Mouse (Mus musculus): ENCODE measurements around the gene Herc3.

The Herc3 gene

DNA sequence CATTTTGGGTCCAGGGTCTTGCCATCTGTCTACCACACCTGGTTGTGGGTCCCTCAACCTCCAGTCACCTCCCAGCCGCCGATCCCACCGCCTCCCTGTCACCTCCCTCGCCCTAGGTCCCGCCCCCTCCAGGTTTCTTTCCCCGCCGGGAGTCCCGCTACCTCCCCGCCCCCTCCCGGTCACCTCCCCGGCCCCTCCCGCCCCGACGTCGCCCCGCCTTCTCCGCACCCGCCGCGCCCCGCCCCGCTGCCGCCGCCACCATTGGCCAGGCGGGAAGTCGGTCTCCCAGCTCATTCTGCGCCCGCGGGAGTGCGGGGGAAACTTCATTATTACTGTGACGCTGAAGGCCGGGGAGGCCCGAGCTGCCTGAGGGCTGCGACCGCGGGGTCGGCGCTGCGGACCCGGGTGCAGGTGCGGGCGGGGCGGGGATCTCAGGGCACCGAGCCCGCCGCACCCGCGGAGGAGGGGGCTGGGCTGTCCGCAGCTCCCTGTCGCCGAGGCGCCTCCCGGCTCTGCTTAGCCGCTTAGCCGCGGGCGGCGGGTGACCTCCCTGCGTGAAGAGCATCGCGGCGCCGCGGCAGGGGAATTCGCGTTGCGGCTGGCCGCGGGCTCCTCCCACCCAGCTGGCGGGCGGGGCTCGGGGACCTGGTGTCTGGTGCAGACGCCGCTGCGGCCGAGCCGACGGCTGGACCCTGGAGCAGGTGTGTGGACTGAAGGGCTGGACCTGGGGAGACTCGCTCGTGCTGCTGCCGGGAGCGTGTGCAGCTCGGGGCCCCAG lies at the start of gene Herc3:
TSS of gene Herc3 (plus strand) at position 234 of the 778 bp plus-strand sequence.
- WGBS: under 1% methylated on average over 82 of the region's 83 CpGs

GRCm38 (mm10) chr6:58817037-58817436 lies 14.2 kb upstream of the Herc3 start:
- 97% methylated on average over 6 of the region's 11 CpGs for WGBS

DNA sequence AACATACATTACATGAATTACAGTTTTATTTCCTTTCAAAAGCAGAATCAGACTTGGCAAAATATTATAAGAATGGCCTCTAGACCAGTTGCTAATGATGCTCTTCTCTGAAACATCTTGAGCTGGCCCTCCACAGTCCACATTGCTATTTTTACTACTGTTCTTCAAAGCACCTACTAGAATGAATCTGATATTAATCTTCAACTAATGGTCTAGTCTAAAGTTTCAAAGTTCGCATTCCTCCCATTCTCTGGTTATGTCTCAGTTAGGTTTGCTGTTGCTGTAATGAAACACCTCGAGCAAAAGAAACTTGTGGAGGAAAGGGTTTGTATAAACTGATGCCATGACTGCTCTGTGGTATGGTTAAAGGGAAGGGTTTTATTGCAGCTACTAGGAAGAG lies 5.6 kb upstream of the Herc3 start:
- 89% methylated on average over 2 of the region's 2 CpGs for WGBS

DNA sequence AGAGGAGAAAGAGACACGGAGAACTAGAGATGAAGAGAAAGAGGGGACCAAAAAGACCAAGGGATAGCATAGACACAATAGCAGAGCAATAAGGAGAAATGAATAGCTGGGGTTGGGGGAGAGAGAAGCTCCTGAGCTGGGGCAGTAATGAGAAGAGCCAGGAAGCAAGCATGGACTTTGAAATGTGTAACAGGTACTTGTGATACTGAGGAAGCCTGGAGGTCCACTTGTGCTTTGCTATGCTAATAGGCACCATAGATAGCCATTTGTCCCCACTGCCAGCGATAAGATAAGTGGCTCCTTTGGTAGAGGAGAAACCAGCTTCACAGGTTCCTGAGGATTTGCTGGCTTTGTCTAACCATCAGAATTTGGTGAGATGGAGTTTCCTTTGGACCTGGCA lies 5.2 kb upstream of the Herc3 start:
- 83% methylated on average over 2 of the region's 2 CpGs for WGBS

GRCm38 (mm10) chr6:58828582-58828981 lies 2.7 kb upstream of the Herc3 start:
- 90% methylated on average over 1 of the region's 1 CpGs for WGBS

GRCm38 (mm10) chr6:58830840-58831231 lies 429 bp upstream of the Herc3 start:
- 7% methylated on average over 7 of the region's 7 CpGs for WGBS

DNA sequence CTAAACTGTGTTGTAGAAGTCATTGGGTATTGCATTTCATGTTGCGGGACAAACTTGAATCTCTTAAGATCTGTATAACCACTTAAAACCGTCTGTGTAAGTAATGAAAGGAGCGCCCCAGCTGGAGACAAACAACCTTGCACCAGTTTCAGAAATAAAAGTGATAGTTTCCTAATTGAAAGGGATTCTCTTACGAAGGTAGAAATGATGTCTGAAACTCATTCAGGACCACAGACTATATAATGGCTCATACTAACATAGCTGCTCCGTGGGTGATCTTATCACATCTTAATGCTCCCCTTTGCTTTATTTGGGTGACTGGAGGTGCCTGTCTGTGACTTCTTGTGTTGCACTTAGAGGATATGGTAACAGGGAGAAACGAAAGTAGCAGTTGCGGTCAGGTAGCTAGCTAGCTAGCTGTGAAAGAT lies 1.3 kb downstream of the Herc3 start:
- WGBS: 18% methylated on average over 7 of the region's 7 CpGs

GRCm38 (mm10) chr6:58834470-58834869 lies 3.2 kb downstream of the Herc3 start:
- 51% methylated on average over 7 of the region's 7 CpGs for WGBS

GRCm38 (mm10) chr6:58835591-58835990 lies 4.3 kb downstream of the Herc3 start:
- WGBS: 75% methylated on average over 1 of the region's 1 CpGs

- 48% methylated on average over 2 of the region's 2 CpGs for WGBS
Measured at GRCm38 (mm10) chr6:58836476-58836875, 5.2 kb downstream of the Herc3 start.

- 18% methylated on average over 1 of the region's 1 CpGs for WGBS
Measured at GRCm38 (mm10) chr6:58837917-58838316, 6.7 kb downstream of the Herc3 start.

- WGBS: 55% methylated on average over 2 of the region's 2 CpGs
Measured at GRCm38 (mm10) chr6:58841208-58841607, 9.9 kb downstream of the Herc3 start.

- WGBS: 56% methylated on average over 2 of the region's 2 CpGs
Measured at GRCm38 (mm10) chr6:58842186-58842585, 10.9 kb downstream of the Herc3 start.

GRCm38 (mm10) chr6:58843580-58843979 lies 12.3 kb downstream of the Herc3 start:
- WGBS: 74% methylated on average over 9 of the region's 9 CpGs

DNA sequence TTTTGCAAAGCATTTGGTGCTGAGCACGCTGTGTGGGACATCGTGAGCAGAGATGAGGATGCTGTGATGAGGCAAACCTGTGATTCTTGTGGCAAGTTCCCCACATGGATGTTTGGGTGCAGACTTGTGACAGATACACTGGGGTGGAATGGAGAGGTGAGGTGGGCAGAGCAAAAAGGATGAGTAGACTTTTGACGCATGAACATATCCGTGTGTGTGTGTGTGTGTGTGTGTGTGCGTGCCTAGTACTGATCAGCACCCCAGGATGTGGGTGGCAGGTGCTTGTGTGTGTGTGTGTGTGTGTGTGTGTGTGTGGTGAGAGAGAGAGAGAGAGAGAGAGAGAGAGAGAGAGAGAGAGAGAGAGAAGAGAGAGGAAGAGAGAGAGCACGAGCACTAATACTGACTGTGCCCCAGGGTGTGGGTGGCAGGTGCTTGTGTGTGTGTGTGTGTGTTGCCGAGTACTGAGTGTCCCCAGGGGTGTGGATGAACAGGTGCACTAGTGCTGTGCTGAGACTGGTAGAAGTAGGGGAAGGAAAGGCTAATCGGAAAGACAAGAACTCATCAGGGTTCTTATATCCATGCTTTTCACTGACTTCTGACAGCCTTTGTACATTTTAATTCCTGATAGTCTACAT lies 13.0 kb downstream of the Herc3 start:
- WGBS: 57% methylated on average over 8 of the region's 8 CpGs

GRCm38 (mm10) chr6:58846850-58847692 lies 15.8 kb downstream of the Herc3 start:
- WGBS: 91% methylated on average over 9 of the region's 9 CpGs

DNA sequence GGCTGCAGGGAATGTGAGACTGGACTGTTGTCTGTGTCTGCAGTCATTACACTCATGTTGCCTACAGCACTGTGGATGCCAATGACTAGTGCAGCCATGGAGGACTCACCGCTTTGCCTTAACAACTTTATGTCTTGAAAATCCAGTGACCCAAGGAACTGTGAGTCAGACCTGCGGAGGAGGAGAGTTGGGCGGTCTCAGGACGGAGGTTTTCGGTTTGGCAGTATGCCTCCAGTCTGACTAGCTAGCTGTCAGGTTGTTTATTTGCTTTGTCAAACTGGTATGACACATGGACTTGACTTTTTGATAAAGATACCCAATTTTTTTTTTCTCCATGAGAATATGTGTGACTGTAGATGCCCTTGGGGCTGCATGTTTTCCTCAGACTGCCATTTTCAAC lies 16.6 kb downstream of the Herc3 start:
- WGBS: 75% methylated on average over 5 of the region's 5 CpGs

- WGBS: 54% methylated on average over 5 of the region's 5 CpGs
Measured at GRCm38 (mm10) chr6:58849356-58849755, 18.1 kb downstream of the Herc3 start.

DNA sequence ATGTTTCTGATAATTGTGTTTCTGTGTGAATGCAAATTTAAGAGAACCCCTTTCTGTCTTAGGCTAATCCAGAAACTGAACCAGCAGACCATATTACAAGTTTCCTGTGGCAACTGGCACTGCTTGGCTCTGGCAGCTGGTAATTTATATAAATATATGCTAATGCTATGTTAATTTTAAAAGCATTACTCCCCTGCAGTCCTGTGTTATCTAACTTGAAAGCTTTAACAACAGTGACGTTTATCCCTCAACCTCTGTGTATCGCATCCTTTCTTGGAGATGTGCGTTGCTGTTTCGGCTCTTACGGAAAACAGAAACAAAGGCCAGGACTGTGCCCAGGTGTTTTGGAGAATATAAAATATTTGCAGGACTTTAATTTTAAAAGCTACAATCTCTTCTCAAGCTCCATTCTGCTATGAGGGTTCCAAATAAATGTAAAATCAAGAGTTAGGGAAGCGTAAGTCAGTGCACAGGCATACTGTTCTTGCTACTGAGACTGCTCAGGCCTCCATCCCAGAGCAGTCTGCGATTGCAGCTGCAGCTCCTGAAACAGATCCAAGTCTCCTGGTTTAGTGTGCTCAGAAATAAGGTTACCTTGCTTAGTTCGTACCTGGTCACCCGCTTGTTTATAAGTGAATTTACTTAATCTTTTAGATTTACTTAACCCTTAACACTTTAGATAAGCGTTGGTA lies 24.6 kb downstream of the Herc3 start:
- 54% methylated on average over 10 of the region's 10 CpGs for WGBS

DNA sequence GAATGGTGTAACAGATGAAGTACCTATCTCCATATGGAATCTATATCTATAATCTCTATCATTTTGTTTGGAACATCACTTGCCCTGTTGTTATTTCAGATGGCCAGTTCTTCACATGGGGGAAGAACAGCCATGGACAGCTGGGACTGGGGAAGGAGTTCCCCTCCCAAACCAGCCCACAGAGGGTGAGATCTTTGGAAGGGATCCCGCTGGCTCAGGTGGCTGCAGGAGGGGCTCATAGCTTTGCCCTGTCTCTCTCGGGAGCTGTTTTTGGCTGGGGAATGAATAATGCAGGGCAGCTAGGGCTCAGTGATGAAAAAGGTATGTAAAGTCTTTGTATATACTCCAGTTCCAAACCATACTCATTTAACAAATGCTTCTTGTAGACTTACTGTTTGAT lies 25.2 kb downstream of the Herc3 start:
- WGBS: 74% methylated on average over 2 of the region's 2 CpGs

- 79% methylated on average over 4 of the region's 4 CpGs for WGBS
Measured at GRCm38 (mm10) chr6:58859517-58859916, 28.3 kb downstream of the Herc3 start.
